Mouse (Mus musculus) heart, adult 2 months (tissue): ENCODE data around the gene S1pr5.

Experiments used
- CTCF ChIP-seq: fragments of 200-600 bp; IDR thresholded peaks from 2 replicates; pipeline ENCODE4 v1.8.1; 2022; ENCODE audit warnings: antibody characterized with exemption, mild to moderate bottlenecking, moderate library complexity
- POLR2A ChIP-seq: fragments of 200-500 bp; IDR thresholded peaks from 2 replicates; pipeline ENCODE4 v1.6.1; 2011; ENCODE audit warnings: mild to moderate bottlenecking, low read depth, low read length, control low read depth; ENCODE audit not compliant: insufficient read depth

DNA sequence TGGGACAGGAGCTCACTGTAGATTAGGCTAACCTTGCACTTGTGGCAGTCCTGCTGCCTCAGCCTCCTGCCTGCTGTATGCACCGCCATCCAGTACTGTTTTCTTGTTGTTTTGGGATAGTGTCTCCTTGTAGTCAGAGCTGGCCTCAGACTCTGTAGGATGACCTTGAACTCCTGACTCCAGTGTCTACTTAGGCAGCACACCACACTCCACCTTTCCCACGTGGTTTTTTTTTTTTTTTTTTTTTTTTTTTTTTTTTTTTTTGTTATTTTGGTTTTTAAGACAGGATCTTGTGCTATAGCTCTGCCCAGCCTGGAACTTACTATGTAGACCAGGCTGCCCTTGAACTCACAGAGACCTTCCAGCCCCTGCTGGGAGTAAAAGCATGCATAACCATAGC lies 39.6 kb downstream of the S1pr5 start:
- TF ChIP-seq CTCF = no peak
- TF ChIP-seq POLR2A = no peak
